15 mouse cellular contexts compared by ENCODE assay signal in the genomic region with DNA sequence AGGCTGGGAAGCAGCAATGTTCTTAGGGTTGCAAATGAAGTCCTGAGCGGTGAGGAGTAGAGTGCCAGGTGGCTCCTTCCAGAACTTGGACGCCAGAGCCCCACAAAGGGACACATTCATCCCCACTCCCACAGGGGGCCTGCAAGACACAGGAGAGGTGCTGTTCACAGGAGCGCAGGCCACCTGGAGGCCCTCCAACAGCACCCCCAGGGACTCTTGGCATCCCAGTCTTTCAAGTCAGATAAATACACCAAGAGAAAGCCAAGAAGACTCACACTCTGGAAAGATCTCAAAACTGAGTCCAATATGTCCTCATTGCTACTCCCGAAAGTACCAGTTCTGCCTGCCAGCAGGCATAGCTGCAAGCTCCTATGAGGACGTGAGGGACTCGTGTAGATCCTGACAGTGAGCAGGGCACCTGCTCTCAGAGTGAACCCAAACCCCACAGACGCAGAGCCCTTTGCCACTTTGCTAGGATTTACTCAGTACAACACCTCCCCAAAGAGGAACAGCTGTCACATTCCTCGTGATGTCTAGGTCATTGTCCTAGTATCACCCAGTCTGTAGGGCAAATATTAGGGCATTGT.
DNase-seq lines count a peak whose midpoint lies in the region; ATAC-seq lines count a peak whose summit lies in the region.
"Had no signal": no experiment of that assay in that cellular context is flagged by ENCODE, and none has a peak within 500 bp of the region (broad histone marks: within the 10 kb centered on the region; RNA-seq: fewer than 3 reads in every experiment).

No protein-coding gene starts in this region.

- H3K4me1 ChIP-seq in midbrain, embryonic 16.5 days (ENCODE audit: control insufficient read depth, insufficient read depth, low read length) = no peaks in the 10 kb centered on the region
- H3K4me1 ChIP-seq in liver, embryonic 12.5 days = no peaks in the 10 kb centered on the region
- H3K4me1 ChIP-seq: heart, embryonic 15.5 days had no signal

- no peak for ATAC-seq in midbrain, embryonic 16.5 days
- ATAC-seq in liver, embryonic 12.5 days = no peak
- ATAC-seq: intestine, embryonic 16.5 days had no signal

- no peaks in the 10 kb centered on the region for H3K36me3 ChIP-seq in midbrain, embryonic 16.5 days (ENCODE audit: control insufficient read depth, insufficient read depth, low read length)
- no peaks in the 10 kb centered on the region for H3K36me3 ChIP-seq in liver, embryonic 12.5 days
- H3K36me3 ChIP-seq: heart, embryonic 15.5 days had no signal

- 42% methylated on average over 8 of the region's 8 CpGs for WGBS in midbrain, embryonic 16.5 days
- 28% methylated on average over 8 of the region's 8 CpGs for WGBS in liver, embryonic 12.5 days (ENCODE audit: insufficient replicate concordance)

- no peaks in the 10 kb centered on the region for H3K27me3 ChIP-seq in midbrain, embryonic 16.5 days (ENCODE audit: control insufficient read depth, insufficient read depth, low read depth, low read length)
- no peaks in the 10 kb centered on the region for H3K27me3 ChIP-seq in liver, embryonic 12.5 days (replicated peaks)

- H3K9ac ChIP-seq in midbrain, embryonic 16.5 days (ENCODE audit: low read depth, low read length) = no peak overlapping the region
- H3K9ac ChIP-seq in liver, embryonic 12.5 days = no peak overlapping the region
- H3K9ac ChIP-seq: heart, embryonic 15.5 days; lung, embryonic 14.5 days had no signal

- no peak overlapping the region for H3K4me2 ChIP-seq in midbrain, embryonic 16.5 days (ENCODE audit: low read length)
- H3K4me2 ChIP-seq in liver, embryonic 12.5 days = no peak overlapping the region
- H3K4me2 ChIP-seq: heart, embryonic 15.5 days; lung, embryonic 14.5 days had no signal

- peak; percentile 8 for DNase-seq in adrenal gland, postnatal 25 days
- no peak for DNase-seq in adrenal gland, adult 8-10 months
- peak; percentile 18 for DNase-seq in layer of hippocampus, adult 9-11 months
- DNase-seq in layer of hippocampus, adult 9-10 months (ENCODE audit: low spot score) = no peak
- DNase-seq in cerebellum, postnatal 10 days = peak; percentile 42 to 66
- DNase-seq in heart, postnatal 14 days = peak; percentile 43 to 59
- DNase-seq: kidney, postnatal 36 days; lung, embryonic 14.5 days; midbrain, embryonic 14.5 days; right cerebral cortex, postnatal 14 days had no signal

- H3K9me3 ChIP-seq in midbrain, embryonic 16.5 days (replicated peaks; ENCODE audit: control insufficient read depth, low read length, poor library complexity, severe bottlenecking) = no peaks in the 10 kb centered on the region
- no peaks in the 10 kb centered on the region for H3K9me3 ChIP-seq in liver, embryonic 12.5 days (replicated peaks)
- H3K9me3 ChIP-seq: heart, embryonic 15.5 days had no signal

- H3K4me3 ChIP-seq in midbrain, embryonic 16.5 days (ENCODE audit: low read depth, low read length) = no peak overlapping the region
- no peak overlapping the region for H3K4me3 ChIP-seq in liver, embryonic 12.5 days
- H3K4me3 ChIP-seq: heart, embryonic 15.5 days had no signal

- intact Hi-C loops in heart, postnatal 14 days (cut with DNase I) = no loop called here

- H3K27ac ChIP-seq in midbrain, embryonic 16.5 days (ENCODE audit: low read length) = no peak overlapping the region
- no peak overlapping the region for H3K27ac ChIP-seq in liver, embryonic 12.5 days
- H3K27ac ChIP-seq: heart, embryonic 15.5 days; stomach, postnatal 0 days had no signal

Comparison
In these comparisons a context has a peak if more than half of its experiments do, and no peak if none do; other contexts are left out.
1. DNase-seq: peak in adrenal gland, postnatal 25 days (single experiment), layer of hippocampus, adult 9-11 months (single experiment), cerebellum, postnatal 10 days (2 of 2) and heart, postnatal 14 days (2 of 2); none in adrenal gland, adult 8-10 months (single experiment) and layer of hippocampus, adult 9-10 months (single experiment).